Mouse (Mus musculus) MEL (cell line): Measurements from ENCODE around the gene Trappc2l. TPM values are rescaled to one million over a fixed set of nuclear protein-coding genes. Genes with fewer than 3 reads are reported as not detected.

ENCODE experiments used
- DNase-seq: peaks from one replicate; pipeline ENCODE4 v3.0.0; 2011; ENCODE audit warnings: low read depth, low spot score
- H3K27ac ChIP-seq: 2 replicates; pipeline ENCODE4 v1.5.1; 2012; ENCODE audit warnings: low read depth, mild to moderate bottlenecking, control low read depth, low read length, moderate library complexity; ENCODE audit not compliant: control insufficient read depth
- H3K27me3 ChIP-seq, 2 experiments: fragments of 150-350 bp in 1 of 2; sonication (generic) in 1 of 2; 2 replicates each; pipeline ENCODE4 v1.6.1; 2012; ENCODE audit warnings: low read length in 2 of 2, mild to moderate bottlenecking in 2 of 2, improper control_type of control experiment in 1 of 2, moderate library complexity in 1 of 2; ENCODE audit not compliant: insufficient read depth in 2 of 2, control insufficient read depth in 1 of 2
- H3K36me3 ChIP-seq, 2 experiments: 2 replicates each; pipeline ENCODE4 v1.6.1; 2012 to 2014; ENCODE audit warnings: low read length in 2 of 2, improper control_type of control experiment in 1 of 2, inconsistent platforms in 1 of 2, mild to moderate bottlenecking in 1 of 2; ENCODE audit not compliant: insufficient read depth in 2 of 2, control insufficient read depth in 1 of 2
- H3K4me1 ChIP-seq, 2 experiments: fragments of 150-350 bp in 1 of 2; sonication (generic) in 1 of 2; 2 replicates each; pipeline ENCODE4 v1.6.1; 2012; ENCODE audit warnings: low read length in 2 of 2, improper control_type of control experiment in 1 of 2, mild to moderate bottlenecking in 1 of 2; ENCODE audit not compliant: insufficient read depth in 2 of 2, control insufficient read depth in 1 of 2
- H3K4me3 ChIP-seq, 2 experiments: fragments of 150-350 bp in 1 of 2; sonication (generic) in 1 of 2; 2 replicates each; pipeline ENCODE4 v1.5.1; 2012; ENCODE audit warnings: low read depth in 2 of 2, low read length in 2 of 2, mild to moderate bottlenecking in 2 of 2, moderate library complexity in 2 of 2, control low read depth in 1 of 2, improper control_type of control experiment in 1 of 2; ENCODE audit not compliant: control insufficient read depth in 1 of 2, insufficient read depth in 1 of 2
- H3K79me2 ChIP-seq: 2 replicates; pipeline ENCODE4 v1.6.1; 2012; ENCODE audit warnings: mild to moderate bottlenecking, low read length, moderate library complexity; ENCODE audit not compliant: control insufficient read depth, poor library complexity, insufficient read depth
- H3K9ac ChIP-seq: 2 replicates; pipeline ENCODE4 v1.6.1; 2012; ENCODE audit warnings: low read depth, mild to moderate bottlenecking, control low read depth, low read length, moderate library complexity; ENCODE audit not compliant: control insufficient read depth, poor library complexity, severe bottlenecking
- H3K9me3 ChIP-seq: fragments of 150-350 bp; sonication (generic); replicated peaks from 2 replicates; pipeline ENCODE4 v1.6.1; 2012; ENCODE audit warnings: mild to moderate bottlenecking, low read length, improper control_type of control experiment, moderate library complexity; ENCODE audit not compliant: insufficient read depth
- BHLHE40 ChIP-seq: IDR thresholded peaks from 2 replicates; pipeline ENCODE4 v1.6.1; 2012; ENCODE audit warnings: low read depth, mild to moderate bottlenecking, inconsistent platforms, low read length, improper control_type of control experiment, borderline replicate concordance
- CHD1 ChIP-seq: IDR thresholded peaks from 2 replicates; pipeline ENCODE4 v1.6.1; 2012; ENCODE audit warnings: low read depth, mild to moderate bottlenecking, inconsistent platforms, low read length, improper control_type of control experiment
- CTCF ChIP-seq, 3 experiments: IDR thresholded peaks in 2 of 3; conservative IDR thresholded peaks in 1 of 3; 2 replicates each; pipeline ENCODE4 v1.5.1; 2011 to 2012; ENCODE audit warnings: low read length in 3 of 3, low read depth in 2 of 3, mild to moderate bottlenecking in 2 of 3, improper control_type of control experiment in 1 of 3, inconsistent platforms in 1 of 3, mixed read lengths in 1 of 3, moderate library complexity in 1 of 3; ENCODE audit not compliant: control insufficient read depth in 1 of 3, insufficient read depth in 1 of 3, poor library complexity in 1 of 3, severe bottlenecking in 1 of 3
- E2F4 ChIP-seq: IDR thresholded peaks from 2 replicates; pipeline ENCODE4 v1.6.1; 2011; ENCODE audit warnings: low read depth, low read length, improper control_type of control experiment, borderline replicate concordance
- ELF1 ChIP-seq: IDR thresholded peaks from 2 replicates; pipeline ENCODE4 v1.6.1; 2014; ENCODE audit warnings: low read depth, mild to moderate bottlenecking, inconsistent platforms, low read length, improper control_type of control experiment, moderate library complexity
- EP300 ChIP-seq, 2 experiments: IDR thresholded peaks; 2 replicates each; pipeline ENCODE4 v1.6.1; 2011; ENCODE audit warnings: improper control_type of control experiment in 2 of 2, low read length in 2 of 2, low read depth in 1 of 2, mild to moderate bottlenecking in 1 of 2
- GATA1 ChIP-seq: IDR thresholded peaks from 2 replicates; pipeline ENCODE4 v1.6.1; 2011; ENCODE audit warnings: low read depth, low read length, improper control_type of control experiment
- HCFC1 ChIP-seq: IDR thresholded peaks from 2 replicates; pipeline ENCODE4 v1.6.1; 2012; ENCODE audit warnings: low read depth, mild to moderate bottlenecking, inconsistent platforms, low read length, improper control_type of control experiment, moderate library complexity
- JUND ChIP-seq: IDR thresholded peaks from 2 replicates; pipeline ENCODE4 v1.6.1; 2011; ENCODE audit warnings: low read depth, mild to moderate bottlenecking, improper control_type of control experiment, low read length
- KAT2A ChIP-seq: conservative IDR thresholded peaks from 2 replicates; pipeline ENCODE4 v1.6.1; 2012; ENCODE audit warnings: low read depth, low read length, improper control_type of control experiment, inconsistent platforms
- MAFK ChIP-seq: IDR thresholded peaks from 2 replicates; pipeline ENCODE4 v1.6.1; 2011; ENCODE audit warnings: low read depth, mild to moderate bottlenecking, low read length, improper control_type of control experiment, borderline replicate concordance
- MAX ChIP-seq: IDR thresholded peaks from 2 replicates; pipeline ENCODE4 v1.6.1; 2011; ENCODE audit warnings: low read length, improper control_type of control experiment
- MAZ ChIP-seq: IDR thresholded peaks from 2 replicates; pipeline ENCODE4 v1.6.1; 2012; ENCODE audit warnings: low read depth, mild to moderate bottlenecking, inconsistent platforms, low read length, improper control_type of control experiment
- MEF2A ChIP-seq: IDR thresholded peaks from 2 replicates; pipeline ENCODE4 v1.6.1; 2014; ENCODE audit warnings: low read depth, mild to moderate bottlenecking, inconsistent platforms, low read length, improper control_type of control experiment; ENCODE audit not compliant: poor library complexity, insufficient replicate concordance, severe bottlenecking; ENCODE audit errors: extremely low read depth
- MXI1 ChIP-seq: IDR thresholded peaks from 2 replicates; pipeline ENCODE4 v1.6.1; 2011; ENCODE audit warnings: mild to moderate bottlenecking, low read depth, low read length, improper control_type of control experiment
- MYB ChIP-seq: IDR thresholded peaks from 2 replicates; pipeline ENCODE4 v1.6.1; 2011; ENCODE audit warnings: mild to moderate bottlenecking, low read depth, low read length, improper control_type of control experiment
- MYC ChIP-seq: IDR thresholded peaks from 2 replicates; pipeline ENCODE4 v1.6.1; 2011; ENCODE audit warnings: low read depth, mild to moderate bottlenecking, low read length, improper control_type of control experiment, moderate library complexity
- NRF1 ChIP-seq: IDR thresholded peaks from 2 replicates; pipeline ENCODE4 v1.6.1; 2014; ENCODE audit warnings: low read depth, mild to moderate bottlenecking, inconsistent platforms, low read length, improper control_type of control experiment, moderate library complexity; ENCODE audit not compliant: poor library complexity, insufficient read depth, severe bottlenecking
- POLR2A ChIP-seq, 2 experiments: IDR thresholded peaks; 2 replicates each; pipeline ENCODE4 v1.6.1; 2011 to 2012; ENCODE audit warnings: low read length in 2 of 2, mild to moderate bottlenecking in 2 of 2, control low read depth in 1 of 2, improper control_type of control experiment in 1 of 2, low read depth in 1 of 2, moderate library complexity in 1 of 2; ENCODE audit not compliant: control insufficient read depth in 1 of 2, insufficient read depth in 1 of 2, poor library complexity in 1 of 2
- POLR2AphosphoS2 ChIP-seq: IDR thresholded peaks from 2 replicates; pipeline ENCODE4 v1.6.1; 2011; ENCODE audit warnings: low read length, improper control_type of control experiment
- POLR2AphosphoS5 ChIP-seq: IDR thresholded peaks from 2 replicates; pipeline ENCODE4 v1.6.1; 2012; ENCODE audit warnings: low read depth, borderline replicate concordance, mild to moderate bottlenecking, inconsistent platforms, low read length, moderate library complexity, mixed read lengths
- RCOR1 ChIP-seq: IDR thresholded peaks from 2 replicates; pipeline ENCODE4 v1.6.1; 2012; ENCODE audit warnings: low read depth, mild to moderate bottlenecking, inconsistent platforms, low read length, improper control_type of control experiment
- SIN3A ChIP-seq: IDR thresholded peaks from 2 replicates; pipeline ENCODE4 v1.6.1; 2012; ENCODE audit warnings: low read length, improper control_type of control experiment, inconsistent platforms
- TAL1 ChIP-seq: IDR thresholded peaks from 2 replicates; pipeline ENCODE4 v1.6.1; 2012; ENCODE audit warnings: mild to moderate bottlenecking, inconsistent platforms, low read length, moderate library complexity, mixed read lengths
- TBP ChIP-seq: IDR thresholded peaks from 2 replicates; pipeline ENCODE4 v1.8.0; 2011; ENCODE audit warnings: low read depth, low read length, improper control_type of control experiment
- TCF12 ChIP-seq: IDR thresholded peaks from 2 replicates; pipeline ENCODE4 v1.6.1; 2014; ENCODE audit warnings: low read depth, mild to moderate bottlenecking, inconsistent platforms, low read length, improper control_type of control experiment, moderate library complexity
- UBTF ChIP-seq: IDR thresholded peaks from 2 replicates; pipeline ENCODE4 v1.6.1; 2012; ENCODE audit warnings: low read depth, mild to moderate bottlenecking, inconsistent platforms, low read length, improper control_type of control experiment, moderate library complexity, borderline replicate concordance; ENCODE audit not compliant: insufficient read depth
- USF1 ChIP-seq: IDR thresholded peaks from 2 replicates; pipeline ENCODE4 v1.6.1; 2014; ENCODE audit warnings: low read depth, mild to moderate bottlenecking, inconsistent platforms, low read length, improper control_type of control experiment, moderate library complexity
- USF2 ChIP-seq, 2 experiments: IDR thresholded peaks; 2 replicates each; pipeline ENCODE4 v1.6.1; 2011 to 2012; ENCODE audit warnings: improper control_type of control experiment in 2 of 2, low read length in 2 of 2, borderline replicate concordance in 1 of 2, inconsistent platforms in 1 of 2, low read depth in 1 of 2, mild to moderate bottlenecking in 1 of 2; ENCODE audit not compliant: insufficient read depth in 1 of 2
- ZMIZ1 ChIP-seq: IDR thresholded peaks from 2 replicates; pipeline ENCODE4 v1.6.1; 2012; ENCODE audit warnings: low read depth, mild to moderate bottlenecking, inconsistent platforms, low read length, improper control_type of control experiment, moderate library complexity
- ZNF384 ChIP-seq: IDR thresholded peaks from 2 replicates; pipeline ENCODE4 v1.6.1; 2012; ENCODE audit warnings: low read depth, mild to moderate bottlenecking, inconsistent platforms, low read length, improper control_type of control experiment
- polyA plus RNA-seq, 2 experiments: library from polyadenylated mRNA; stranded (reverse) in 1 of 2; unstranded in 1 of 2; fragments of >175 nt in 1 of 2; fragments of >200 nt in 1 of 2; gene quantifications; 2 replicates each; pipeline versions ENCODE4 v1.2.1 to v1.2.4; 2012; ENCODE audit warnings: low replicate concordance in 2 of 2, low read depth in 1 of 2; ENCODE audit not compliant: insufficient read length in 2 of 2, insufficient read depth in 1 of 2, missing spikeins in 1 of 2
- total RNA-seq: library from RNA; depleted of rRNA; stranded (reverse); fragments of 300-350 nt; gene quantifications from 2 replicates; pipeline ENCODE4 v1.2.3, GENCODE M21; 2012

Trappc2l gene
- total and polyA plus RNA-seq, 3 experiments = 15.1 to 21.7 TPM; not detected in 1

DNA sequence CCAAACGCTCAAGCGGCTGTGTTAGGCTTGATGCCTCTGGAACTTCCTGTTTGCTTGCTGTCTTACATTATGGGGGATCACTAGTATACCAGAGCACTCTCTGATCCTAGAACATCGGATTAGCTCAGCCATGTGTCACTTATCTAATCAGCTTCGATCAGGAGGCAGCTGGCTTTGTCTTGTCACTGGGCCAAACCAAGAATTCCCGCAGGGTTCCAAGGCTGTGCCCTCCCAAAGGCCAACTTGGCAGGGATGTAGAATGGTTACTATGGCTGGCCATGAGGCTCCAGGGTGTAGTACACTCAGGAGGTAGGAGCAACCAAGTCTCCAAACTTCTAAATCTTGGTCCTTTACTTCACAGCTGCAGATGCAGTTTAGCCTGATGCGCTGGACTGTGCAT, 44.7 kb upstream of the Trappc2l start (continued):
- TF ChIP-seq NRF1 (no peak), MAX (peak; percentile 59; the same call in 1 of the 2 replicates), JUND (no peak), MAZ (no peak), MEF2A (no peak), BHLHE40 (no peak), RCOR1 (no peak), EP300 (IDR thresholded peaks at IDR 0.05; ENCODE audit: low read depth in 1 of 2, low read length in 2 of 2) (no peak), MYC (0 out of 2 replicates have a peak, but pooled peaks have one; percentile 26), TAL1 (no peak), UBTF (no peak), MAFK (no peak), GATA1 (peak; percentile 52), E2F4 (no peak), POLR2AphosphoS5 (no peak), CTCF (IDR thresholded peaks at IDR 0.05 in 2 of 3, conservative IDR thresholded peaks at IDR 0.05 in 1 of 3; ENCODE audit: control insufficient read depth in 1 of 3, insufficient read depth in 1 of 3, low read depth in 2 of 3, low read length in 3 of 3, poor library complexity in 1 of 3, severe bottlenecking in 1 of 3) (no peak), SIN3A (no peak; the same call in none of the 2 replicates), POLR2A (IDR thresholded peaks at IDR 0.05; ENCODE audit: control insufficient read depth in 1 of 2, insufficient read depth in 1 of 2, low read depth in 1 of 2, low read length in 2 of 2, poor library complexity in 1 of 2) (no peak)
- TF ChIP-seq, all 39 proteins: peak for 6

DNA sequence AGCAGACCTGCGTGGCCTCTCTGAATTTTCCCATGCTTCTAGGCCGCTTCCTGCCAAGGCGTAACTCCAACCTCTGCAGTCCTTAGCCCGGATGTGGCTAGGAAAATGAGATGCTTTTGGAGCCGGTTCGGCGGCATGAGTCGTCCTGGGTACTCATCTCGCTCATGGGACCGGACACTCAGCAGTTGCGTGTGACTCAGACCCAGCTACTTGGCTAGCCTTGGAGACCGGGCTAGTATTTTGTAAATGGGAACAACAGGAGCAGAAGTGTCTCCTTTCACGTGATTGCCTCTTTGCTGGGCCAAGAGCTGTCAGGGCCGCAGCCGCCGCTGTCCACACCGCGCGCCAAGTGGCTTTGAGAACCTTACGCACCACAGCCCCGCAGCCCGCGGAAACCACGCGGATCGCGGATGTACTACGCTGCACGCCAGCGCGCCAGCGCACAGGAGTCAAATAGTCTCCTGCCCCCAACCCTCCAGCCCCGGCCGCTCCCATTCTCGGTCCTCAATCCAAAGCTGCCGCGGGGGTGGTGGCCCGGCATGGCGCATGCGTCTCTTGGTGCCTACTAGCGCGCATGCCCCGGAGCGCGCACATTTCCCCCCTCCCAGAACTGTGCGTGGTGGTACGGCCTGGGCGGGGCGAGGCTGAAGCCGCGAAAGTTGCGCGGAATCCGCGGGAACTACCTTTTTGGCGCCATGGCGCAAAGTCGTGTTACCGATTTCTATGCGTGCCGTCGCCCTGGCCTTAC, 43.9 kb upstream of the Trappc2l start, which contains the start of gene Cdt1:
Cdt1 (plus strand) TSS at position 655 of the 748 bp plus-strand sequence.
- H3K4me1 ChIP-seq = peaks cover 0 to 15% of the 10 kb centered on the region in 2 experiments; a peak in 2 of 4 replicates
- H3K9ac ChIP-seq = peak within 1 kb of the TSS; percentile 99
- peak within 1 kb of the TSS; percentile 67 to 90 for H3K4me3 ChIP-seq
- peak; percentile 93 for DNase-seq
- H3K79me2 ChIP-seq = peaks cover 23% of the 10 kb centered on the region
- H3K27ac ChIP-seq = peak within 1 kb of the TSS; percentile 88
- no peaks in the 10 kb centered on the region for H3K27me3 ChIP-seq
- peaks cover 0 to 7% of the 10 kb centered on the region in 2 experiments; a peak in 2 of 4 replicates for H3K36me3 ChIP-seq
- H3K9me3 ChIP-seq = no peaks in the 10 kb centered on the region
- TF ChIP-seq MYB (no peak), EP300 (IDR thresholded peaks at IDR 0.05; ENCODE audit: low read depth in 1 of 2, low read length in 2 of 2) (no peak), ZNF384 (no peak), USF1 (0 out of 2 replicates have a peak, but pooled peaks have one; percentile 24), USF2 (IDR thresholded peaks at IDR 0.05; ENCODE audit: borderline replicate concordance in 1 of 2, insufficient read depth in 1 of 2, low read depth in 1 of 2, low read length in 2 of 2) (no peak), MAX (0 out of 2 replicates have a peak, but pooled peaks have one; percentile 20), KAT2A (peak; percentile 50; the same call in 1 of the 2 replicates), ELF1 (no peak), POLR2AphosphoS2 (peak; percentile 44; the same call in 1 of the 2 replicates), TBP (no peak), HCFC1 (peak; percentile 77), TCF12 (peak; percentile 21; the same call in 1 of the 2 replicates), CHD1 (peak; percentile 98), E2F4 (peak; percentile 98), POLR2A (IDR thresholded peaks at IDR 0.05; ENCODE audit: control insufficient read depth in 1 of 2, insufficient read depth in 1 of 2, low read depth in 1 of 2, low read length in 2 of 2, poor library complexity in 1 of 2) (peak; percentile 66 to 89; a peak in 3 of 4 replicates), NRF1 (peak; percentile 97), CTCF (IDR thresholded peaks at IDR 0.05 in 2 of 3, conservative IDR thresholded peaks at IDR 0.05 in 1 of 3; ENCODE audit: control insufficient read depth in 1 of 3, insufficient read depth in 1 of 3, low read depth in 2 of 3, low read length in 3 of 3, poor library complexity in 1 of 3, severe bottlenecking in 1 of 3) (no peak), MXI1 (peak; percentile 46), BHLHE40 (peak; percentile 43; the same call in 1 of the 2 replicates), ZMIZ1 (no peak)
